Mouse (Mus musculus) gastrocnemius, adult 18-20 months (tissue): ENCODE results near the gene Map2. TPM values are rescaled to one million over a fixed set of nuclear protein-coding genes. Genes with fewer than 3 reads are reported as not detected.

Experiments
- DNase-seq: peaks from one replicate; pipeline ENCODE4 v3.0.0; 2021; ENCODE audit warnings: low spot score
- total RNA-seq, 2 experiments: library from RNA; stranded (reverse); gene quantifications; 2 replicates each; pipeline ENCODE4 v1.2.3; 2021

Gene Map2
- total RNA-seq, 2 experiments from 2014 or later: 1.8 to 4.0 TPM

GRCm38 (mm10) chr1:66386751-66387452 is 211.8 kb downstream of the Map2 start:
- no peak for DNase-seq

DNA sequence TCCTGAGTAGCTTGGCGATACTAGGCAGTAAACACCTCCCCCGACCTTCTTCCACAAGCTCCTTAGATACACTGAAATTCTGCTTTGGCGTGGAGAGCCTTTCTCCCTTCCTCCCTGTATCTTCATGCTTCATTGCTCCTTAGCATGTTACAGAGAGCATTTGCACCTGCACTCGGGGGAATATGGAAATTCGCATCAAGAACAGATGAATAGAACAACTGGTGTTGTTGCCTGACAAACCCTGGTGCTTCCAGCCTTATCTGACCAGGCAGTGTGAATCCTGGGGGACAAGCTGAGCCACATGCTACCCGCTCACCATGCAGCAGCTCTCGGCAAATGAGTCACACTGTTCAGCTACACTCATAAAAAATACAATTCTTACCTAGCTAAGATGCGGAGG is 213.5 kb downstream of the Map2 start:
- DNase-seq: no peak

DNA sequence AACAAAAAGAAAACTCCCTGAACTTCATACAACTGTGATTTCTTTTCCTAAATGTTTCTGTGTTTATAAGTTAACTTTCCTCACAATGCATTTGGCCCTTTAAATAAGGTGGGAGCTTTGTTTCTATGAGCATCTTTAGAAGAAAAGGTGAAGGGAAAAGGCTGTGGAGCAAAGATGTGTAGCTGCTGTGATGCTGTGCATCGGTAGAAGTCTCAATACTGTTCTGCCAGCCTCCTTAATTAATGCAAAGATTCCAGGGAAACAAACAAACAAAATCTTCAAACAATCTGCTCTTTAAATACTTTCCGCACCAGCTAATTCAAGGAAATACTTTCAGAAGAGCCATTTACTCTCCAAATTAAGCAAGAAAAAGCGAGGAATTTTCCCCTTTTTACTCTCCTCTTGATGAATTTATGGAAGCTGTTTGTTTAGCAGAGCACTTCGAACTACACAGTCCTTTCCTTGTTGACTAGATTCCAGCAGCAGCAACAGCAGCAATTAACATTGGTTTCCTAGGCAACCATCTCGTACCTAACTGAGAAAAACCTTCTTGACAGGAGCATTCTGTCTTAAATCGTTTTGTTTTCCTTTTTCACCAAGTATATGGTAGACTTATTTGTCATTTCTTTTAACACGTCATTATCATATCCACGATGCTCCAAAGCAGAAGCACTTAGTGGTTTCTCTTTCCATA is 220.0 kb downstream of the Map2 start:
- DNase-seq: no peak

DNA sequence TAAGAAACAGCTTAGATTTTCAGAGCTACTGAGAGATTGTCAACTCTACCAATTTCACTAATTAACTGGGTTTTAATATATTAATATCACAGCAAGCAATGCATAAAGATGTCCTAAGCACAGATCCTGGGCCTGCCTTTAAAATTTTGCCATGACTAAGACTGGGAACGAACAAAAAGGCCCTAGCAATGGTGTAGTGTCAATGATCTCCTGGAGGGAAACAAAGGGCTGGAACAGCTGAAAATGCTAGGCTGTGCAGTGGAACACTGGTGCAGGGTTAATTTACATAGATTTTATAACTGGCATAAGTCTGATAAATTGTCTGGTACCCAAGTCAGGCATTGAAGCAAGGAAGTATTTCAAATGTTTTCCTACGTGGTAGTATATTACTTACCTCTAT is 220.8 kb downstream of the Map2 start:
- DNase-seq: no peak

- no peak for DNase-seq
These were observed 226.8 kb downstream of the Map2 start for GRCm38 (mm10) chr1:66401902-66402301.

- DNase-seq: no peak
These were observed 232.3 kb downstream of the Map2 start for GRCm38 (mm10) chr1:66407270-66407967.

DNA sequence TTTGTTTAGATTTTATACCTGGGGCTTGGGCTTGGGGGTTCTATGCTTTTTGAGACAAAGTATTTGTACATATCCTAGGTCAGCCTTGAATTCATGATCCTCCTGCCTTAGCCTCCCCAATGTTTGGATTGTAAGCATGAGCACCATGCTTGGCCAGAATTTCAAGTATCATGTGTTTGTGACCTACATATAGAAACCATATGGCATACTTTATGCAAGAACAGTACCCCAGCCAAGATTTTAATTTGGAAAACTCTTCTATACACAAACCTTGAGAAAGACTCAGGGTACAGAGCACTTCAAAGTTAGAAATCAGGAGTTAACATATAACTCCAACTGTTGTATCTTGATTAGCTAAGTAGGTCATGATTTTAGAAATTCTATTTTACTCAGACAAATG is 243.3 kb downstream of the Map2 start:
- DNase-seq: no peak

GRCm38 (mm10) chr1:66426073-66426472 is 251.0 kb downstream of the Map2 start:
- DNase-seq: no peak

DNA sequence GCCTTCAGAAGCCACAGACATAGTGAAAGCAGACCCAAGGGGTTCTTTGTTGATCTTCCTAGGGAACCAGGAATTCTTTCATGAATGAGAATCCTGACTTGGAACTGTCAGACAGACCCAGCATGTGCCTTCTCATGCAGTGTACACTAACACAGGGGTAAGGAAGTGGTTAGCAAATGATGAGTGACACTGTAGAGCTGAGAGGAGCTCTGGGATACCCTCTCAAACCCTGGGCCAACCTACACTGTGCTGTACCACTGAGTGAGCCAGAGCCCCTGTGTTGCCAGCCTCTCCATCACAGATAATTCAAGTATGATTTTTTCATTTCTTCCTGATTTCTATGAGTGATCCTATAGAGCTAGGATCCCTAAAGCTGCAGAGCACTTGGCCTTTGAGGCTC is 255.9 kb downstream of the Map2 start:
- no peak for DNase-seq

GRCm38 (mm10) chr1:66431472-66431871 is 256.4 kb downstream of the Map2 start:
- no peak for DNase-seq

- no peak for DNase-seq
These were observed 263.0 kb downstream of the Map2 start for GRCm38 (mm10) chr1:66438069-66438468.

DNA sequence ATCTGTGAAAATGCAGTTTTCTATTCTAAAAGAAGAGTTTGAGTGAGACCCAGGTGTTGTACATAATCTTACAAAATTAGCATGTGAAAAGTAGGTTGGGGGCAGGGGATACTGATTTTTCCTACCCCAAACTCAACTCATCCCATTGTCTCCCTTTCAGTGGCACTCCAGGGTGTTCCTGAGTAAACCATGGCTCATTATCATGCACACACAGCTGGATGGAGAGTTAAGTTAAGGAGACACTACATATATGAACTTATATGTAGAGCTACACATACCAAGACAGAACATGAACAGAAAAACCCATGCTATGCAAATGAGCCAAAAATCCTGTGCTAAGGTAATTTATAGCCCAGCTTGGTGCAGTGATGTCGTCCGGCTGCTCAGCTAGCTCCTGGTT is 267.8 kb downstream of the Map2 start:
- no peak for DNase-seq

DNA sequence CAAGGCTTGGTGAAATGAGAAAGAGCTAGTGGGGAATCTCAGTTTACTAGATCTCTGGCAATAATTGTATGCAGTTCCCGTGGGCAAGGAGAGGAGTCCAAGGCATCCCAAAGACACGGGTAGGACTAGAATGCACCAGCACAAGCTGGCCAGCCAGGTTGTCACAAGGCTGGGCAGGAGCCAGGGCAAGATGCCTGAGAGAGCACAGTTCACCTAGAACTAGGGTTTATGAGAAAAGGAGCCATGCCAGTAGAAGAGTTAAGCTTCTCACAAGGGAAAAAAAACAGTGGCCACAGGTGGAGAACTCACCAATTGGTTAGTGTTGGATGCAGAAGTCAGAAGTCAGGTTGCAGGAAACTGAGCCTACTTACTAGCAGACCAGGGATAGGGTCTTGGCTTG is 274.4 kb downstream of the Map2 start:
- DNase-seq: no peak

DNA sequence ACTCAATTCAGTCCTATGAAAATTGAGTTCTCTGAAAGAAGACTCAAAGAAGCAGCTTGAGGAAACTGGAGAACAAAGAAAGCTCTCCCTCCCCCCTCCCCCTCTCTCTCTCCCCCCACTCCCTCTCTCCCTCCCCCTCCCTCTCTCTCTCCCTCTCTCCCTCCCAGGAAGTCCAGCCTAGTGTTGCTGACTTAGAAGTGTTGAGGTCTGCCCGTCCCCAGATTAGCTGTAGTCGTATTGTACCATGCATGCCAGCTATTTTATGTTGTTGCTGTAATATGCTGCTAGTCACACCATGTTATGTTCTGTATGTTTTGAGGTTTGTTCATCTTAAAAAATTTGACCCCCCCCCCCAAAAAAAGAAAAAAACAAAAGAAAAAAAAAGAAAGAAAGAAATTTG is 281.5 kb downstream of the Map2 start:
- no peak for DNase-seq

- DNase-seq: no peak
These were observed 282.7 kb downstream of the Map2 start for GRCm38 (mm10) chr1:66457747-66458146.

DNA sequence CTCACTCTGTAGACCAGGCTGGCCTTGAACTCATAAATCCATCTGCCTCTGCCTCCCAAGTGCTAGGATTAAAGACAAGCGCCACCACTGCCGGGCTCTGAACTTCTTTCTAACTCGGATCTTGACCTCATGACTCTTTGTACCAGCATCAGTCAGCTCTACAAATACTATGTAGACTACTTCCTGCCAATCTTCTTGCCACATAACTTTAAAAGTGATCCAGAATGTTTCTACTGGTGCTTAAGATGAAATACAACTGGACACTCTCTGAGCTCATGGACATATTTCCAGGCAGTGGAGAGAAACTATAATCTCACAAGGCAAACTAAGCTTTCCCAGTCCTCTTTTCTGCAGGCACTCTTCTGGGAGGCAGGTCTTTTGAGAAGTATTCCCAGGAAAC is 284.3 kb downstream of the Map2 start:
- no peak for DNase-seq

DNA sequence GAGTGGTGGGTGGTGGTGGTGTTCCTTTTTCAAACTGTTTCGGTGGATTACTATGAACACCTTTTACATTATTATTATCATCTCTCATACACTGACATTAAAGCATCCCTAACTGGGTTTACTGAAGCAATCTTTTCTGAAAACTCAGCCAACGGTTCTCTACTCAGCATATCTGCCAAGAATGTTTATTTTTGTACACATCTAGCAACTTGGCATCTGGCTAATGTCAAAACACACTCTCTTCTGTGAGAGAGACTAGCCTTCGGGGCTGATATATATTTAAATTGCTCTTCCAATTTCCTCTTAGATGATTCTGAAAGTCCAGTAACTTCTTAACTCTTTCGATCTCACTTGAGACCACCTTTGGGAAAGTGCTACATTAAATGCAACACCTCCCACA is 285.8 kb downstream of the Map2 start:
- no peak for DNase-seq

- DNase-seq: no peak
These were observed 293.0 kb downstream of the Map2 start, which contains the start of gene Unc80 for GRCm38 (mm10) chr1:66467821-66468703. Unc80 (plus strand) TSS chr1:66468367.

DNA sequence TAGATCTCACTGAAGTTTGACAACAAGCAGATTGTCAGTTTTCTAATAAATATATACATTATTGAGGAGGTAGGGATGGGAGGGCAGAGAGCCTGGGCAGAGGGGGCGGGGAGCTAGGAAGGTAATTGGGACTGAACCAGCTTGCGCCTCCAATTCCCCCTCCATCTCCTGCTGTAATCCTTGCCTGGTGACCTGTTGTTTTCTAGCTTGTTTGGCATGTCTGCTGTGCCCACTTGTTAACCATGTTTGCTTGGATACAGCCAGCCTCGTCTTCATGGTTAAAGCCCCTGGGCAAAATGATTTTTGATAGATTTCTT is 293.6 kb downstream of the Map2 start:
- no peak for DNase-seq

DNA sequence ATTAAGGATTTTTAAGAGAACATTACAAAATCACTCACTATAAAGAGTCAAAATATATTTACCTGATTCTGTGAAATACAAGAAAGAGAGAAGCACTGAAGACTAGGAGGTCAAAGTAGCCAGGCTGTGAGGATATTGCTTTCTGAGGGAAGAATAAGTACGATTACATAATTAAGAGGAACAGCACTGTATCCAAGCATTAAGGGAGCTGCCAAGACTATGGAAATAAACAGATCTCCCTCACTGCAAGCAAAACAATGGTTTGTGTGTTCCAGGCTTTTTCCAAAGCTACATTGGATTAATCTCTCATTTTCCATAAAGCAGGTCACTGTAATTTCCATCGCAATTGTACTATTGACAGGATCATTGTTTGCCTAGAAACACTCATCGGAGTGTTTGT is 307.7 kb downstream of the Map2 start:
- no peak for DNase-seq
